Comparison of ENCODE assay signal across 9 mouse cellular contexts in the genomic region with DNA sequence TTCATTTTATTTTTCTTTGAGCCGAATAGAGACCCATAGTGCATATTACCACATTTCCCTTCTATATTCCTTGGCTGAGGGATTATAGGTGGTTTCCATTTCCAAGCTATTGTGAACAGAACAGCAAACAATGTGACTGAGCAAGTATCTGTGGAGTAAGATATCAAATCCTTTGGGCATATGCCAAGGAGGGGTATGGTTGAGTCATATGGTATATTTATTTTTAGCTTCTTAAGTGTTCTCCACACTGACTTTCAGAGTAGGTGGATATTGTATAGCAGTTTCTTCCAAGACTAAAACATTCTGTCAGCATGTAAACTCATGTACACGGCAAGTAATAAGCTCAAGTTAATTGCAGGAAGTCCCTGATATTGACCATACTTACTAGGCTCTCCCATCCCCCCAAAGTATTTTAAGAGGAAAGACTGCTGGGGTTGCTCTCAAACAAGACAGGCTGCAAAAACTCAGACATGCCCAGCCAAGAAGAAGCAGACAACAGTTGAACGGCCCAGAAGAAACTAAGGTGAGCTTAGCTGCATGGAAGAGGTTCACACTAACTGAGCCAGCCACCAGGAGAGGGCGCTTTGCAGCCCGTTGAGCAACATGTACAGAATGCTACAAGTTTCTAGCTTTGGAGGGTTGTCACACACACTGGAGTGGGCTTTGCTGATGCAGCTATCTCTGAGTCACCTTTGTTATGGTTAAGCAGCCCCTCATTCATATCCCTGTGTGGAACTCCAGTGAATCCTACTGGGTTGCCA.
DNase-seq lines count a peak whose midpoint lies in the region; ATAC-seq and TF ChIP-seq lines count a peak whose summit lies in the region.
"Had no signal": no experiment of that assay in that cellular context is flagged by ENCODE, and none has a peak within 500 bp of the region (broad histone marks: within the 10 kb centered on the region; RNA-seq: fewer than 3 reads in every experiment).

No protein-coding gene starts in this region.

- H3K4me2 ChIP-seq in kidney, embryonic 15.5 days, result no peak overlapping the region
- H3K4me2 ChIP-seq in hindbrain, embryonic 16.5 days (ENCODE audit: low read length), result no peak overlapping the region

- TF ChIP-seq POLR2A in cerebellum, adult 2 months (IDR thresholded peaks at IDR 0.05; ENCODE audit: borderline replicate concordance, insufficient read depth, low read length), result no peak
- no peak for TF ChIP-seq POLR2A in cortical plate, adult 2 months (IDR thresholded peaks at IDR 0.05; ENCODE audit: extremely low read depth, insufficient read depth, low read length)

- H3K27ac ChIP-seq in cerebellum, adult 2 months (ENCODE audit: insufficient read depth, low read length), result no peak overlapping the region
- no peak overlapping the region for H3K27ac ChIP-seq in kidney, embryonic 15.5 days
- H3K27ac ChIP-seq in cortical plate, adult 2 months (ENCODE audit: insufficient read depth, low read length), result no peak overlapping the region
- no peak overlapping the region for H3K27ac ChIP-seq in hindbrain, embryonic 16.5 days (ENCODE audit: low read depth, low read length)

- H3K9me3 ChIP-seq in kidney, embryonic 15.5 days (replicated peaks), result no peaks in the 10 kb centered on the region
- H3K9me3 ChIP-seq in hindbrain, embryonic 16.5 days (ENCODE audit: control insufficient read depth, low read length), result no peaks in the 10 kb centered on the region

- peak; percentile 22; the same call in 1 of the 2 replicates for TF ChIP-seq CTCF in cerebellum, adult 2 months (IDR thresholded peaks at IDR 0.05; ENCODE audit: borderline replicate concordance, insufficient read depth, low read depth, low read length)
- peak; percentile 24; the same call in 1 of the 2 replicates for TF ChIP-seq CTCF in cortical plate, adult 2 months (IDR thresholded peaks at IDR 0.05; ENCODE audit: extremely low read depth, insufficient read depth, low read length)

- no peaks in the 10 kb centered on the region for H3K4me1 ChIP-seq in cerebellum, adult 2 months (ENCODE audit: control insufficient read depth, insufficient read depth, low read length)
- no peaks in the 10 kb centered on the region for H3K4me1 ChIP-seq in kidney, embryonic 15.5 days
- H3K4me1 ChIP-seq in cortical plate, adult 2 months (ENCODE audit: control insufficient read depth, insufficient read depth, low read length), result no peaks in the 10 kb centered on the region
- no peaks in the 10 kb centered on the region for H3K4me1 ChIP-seq in hindbrain, embryonic 16.5 days (ENCODE audit: control insufficient read depth, insufficient read depth, low read depth, low read length)

- H3K27me3 ChIP-seq in cerebellum, adult 2 months (ENCODE audit: control insufficient read depth, insufficient read depth, low read length), result no peaks in the 10 kb centered on the region
- no peaks in the 10 kb centered on the region for H3K27me3 ChIP-seq in kidney, embryonic 15.5 days
- no peaks in the 10 kb centered on the region for H3K27me3 ChIP-seq in hindbrain, embryonic 16.5 days (replicated peaks; ENCODE audit: control insufficient read depth, insufficient read depth, low read length)

- H3K4me3 ChIP-seq in cerebellum, adult 2 months (replicated peaks; ENCODE audit: insufficient read depth, low read depth, low read length), result no peak overlapping the region
- H3K4me3 ChIP-seq in kidney, embryonic 15.5 days (replicated peaks), result no peak overlapping the region
- H3K4me3 ChIP-seq in cortical plate, adult 2 months (ENCODE audit: insufficient read depth, low read length), result no peak overlapping the region
- H3K4me3 ChIP-seq in hindbrain, embryonic 16.5 days (ENCODE audit: low read length), result no peak overlapping the region

- no peaks in the 10 kb centered on the region for H3K36me3 ChIP-seq in kidney, embryonic 15.5 days
- H3K36me3 ChIP-seq in hindbrain, embryonic 16.5 days (ENCODE audit: control insufficient read depth, insufficient read depth, low read length), result no peaks in the 10 kb centered on the region

- no peak for DNase-seq in cerebellum, adult 2 months
- no peak for DNase-seq in cerebellum, adult 18-20 months
- DNase-seq in kidney, postnatal 10 days, result peak; percentile 7
- DNase-seq in 416B (ENCODE audit: low read depth), result peak; percentile 40
- no peak for DNase-seq in spleen, postnatal 4 days (ENCODE audit: low spot score in 2 of 2)
- DNase-seq: heart, postnatal 14 days had no signal

- no peak for ATAC-seq in kidney, embryonic 15.5 days (replicated peaks; ENCODE audit: low FRiP score)
- ATAC-seq in hindbrain, embryonic 16.5 days, result no peak

- no peak overlapping the region for H3K9ac ChIP-seq in kidney, embryonic 15.5 days
- no peak overlapping the region for H3K9ac ChIP-seq in hindbrain, embryonic 16.5 days (ENCODE audit: low read depth, low read length)

- WGBS in cerebellum, adult 2 months, result 63% methylated on average over 5 of the region's 5 CpGs
- WGBS in kidney, embryonic 15.5 days, result 62% methylated on average over 5 of the region's 5 CpGs
- 61% methylated on average over 5 of the region's 5 CpGs for WGBS in hindbrain, embryonic 16.5 days

Comparison
In these comparisons a context has a peak if more than half of its experiments do, and no peak if none do; other contexts are left out.
1. DNase-seq: peak in kidney, postnatal 10 days (single experiment) and 416B (single experiment); none in cerebellum, adult 2 months (0 of 2), cerebellum, adult 18-20 months (0 of 2) and spleen, postnatal 4 days (0 of 2).